Mouse (Mus musculus) retina, adult 2 months (tissue): ENCODE data around the gene Rasl10a.

ENCODE experiments used
- DNase-seq: peaks from one replicate; pipeline ENCODE4 v3.0.0-alpha.2; 2012; ENCODE audit warnings: low read depth, low spot score

Rasl10a gene

GRCm38 (mm10) chr11:5057856-5058641, at the start of gene Rasl10a:
Rasl10a (plus strand) TSS chr11:5058128.
- no peak for DNase-seq

DNA sequence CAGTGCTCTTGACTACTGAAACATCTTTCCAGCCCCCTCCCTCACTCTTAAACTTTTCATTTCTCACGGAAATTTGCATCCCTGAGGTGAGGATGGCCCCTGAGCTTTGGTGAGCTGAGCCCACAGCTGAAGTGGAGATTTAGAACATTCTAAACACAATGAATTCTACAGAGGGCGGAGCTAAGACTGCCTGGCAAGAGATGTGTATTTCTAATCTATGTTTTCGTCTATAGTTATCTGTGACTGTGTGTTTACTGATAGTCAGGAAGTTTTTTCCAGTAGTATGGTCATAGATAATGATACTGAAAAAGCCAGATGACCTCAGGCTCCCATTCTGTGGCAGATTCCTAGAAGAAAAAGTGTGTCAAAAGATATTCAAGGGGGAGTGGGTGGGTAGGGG, 49.1 kb upstream of the Rasl10a start:
- DNase-seq, result no peak

DNA sequence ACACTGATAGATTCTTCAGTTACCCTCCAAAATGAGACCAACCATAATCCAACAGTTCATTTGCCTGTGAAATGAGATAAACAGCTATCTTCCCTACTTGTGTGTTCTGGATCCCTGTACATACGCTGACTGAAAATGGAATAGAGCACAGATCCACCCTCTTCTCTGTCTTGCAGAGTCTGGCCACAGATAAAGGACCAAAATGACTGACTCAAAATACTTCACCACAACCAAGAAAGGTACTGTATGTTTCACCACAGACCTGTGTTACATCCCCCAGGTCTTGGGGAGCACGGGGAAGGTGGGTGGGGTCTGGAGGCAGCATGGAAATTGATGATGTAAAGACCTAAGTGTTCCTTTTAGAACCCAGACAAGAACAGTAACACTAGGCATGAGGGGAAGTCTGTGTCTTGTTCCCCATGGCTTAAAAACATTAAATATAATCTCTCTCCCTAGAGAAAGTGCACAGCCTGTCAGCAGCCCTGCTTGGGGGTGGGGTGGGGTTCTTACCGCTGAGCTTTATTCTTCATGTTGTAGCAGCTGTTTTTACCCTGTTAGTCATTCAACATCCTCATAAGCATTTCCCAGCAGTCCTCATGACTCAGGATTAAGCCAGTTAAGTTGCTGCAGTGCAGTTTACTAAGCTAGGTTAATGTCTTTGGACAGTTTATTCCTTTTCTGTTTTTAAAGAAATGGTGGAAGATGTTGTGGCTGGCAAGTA, 48.4 kb upstream of the Rasl10a start:
- DNase-seq, result no peak

DNA sequence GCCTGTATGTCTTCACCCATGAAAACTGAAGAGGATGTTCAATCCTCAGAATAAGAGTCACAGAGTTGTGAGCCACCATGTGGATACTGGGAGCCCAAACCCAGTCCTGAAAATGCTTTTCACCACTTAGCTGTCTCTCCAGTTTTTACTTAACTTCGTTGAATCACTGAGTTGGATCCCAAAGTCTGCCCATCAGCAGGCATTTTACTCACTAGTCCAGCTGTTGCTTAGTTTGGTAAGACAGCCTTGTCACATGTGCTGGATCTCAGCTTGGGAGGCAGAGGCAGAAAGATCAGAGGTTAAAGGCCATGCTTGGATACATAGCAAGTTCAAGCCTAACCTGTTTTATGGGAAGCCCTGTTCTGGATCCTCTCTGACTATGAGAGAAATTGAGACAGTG, 47.7 kb upstream of the Rasl10a start:
- no peak for DNase-seq

DNA sequence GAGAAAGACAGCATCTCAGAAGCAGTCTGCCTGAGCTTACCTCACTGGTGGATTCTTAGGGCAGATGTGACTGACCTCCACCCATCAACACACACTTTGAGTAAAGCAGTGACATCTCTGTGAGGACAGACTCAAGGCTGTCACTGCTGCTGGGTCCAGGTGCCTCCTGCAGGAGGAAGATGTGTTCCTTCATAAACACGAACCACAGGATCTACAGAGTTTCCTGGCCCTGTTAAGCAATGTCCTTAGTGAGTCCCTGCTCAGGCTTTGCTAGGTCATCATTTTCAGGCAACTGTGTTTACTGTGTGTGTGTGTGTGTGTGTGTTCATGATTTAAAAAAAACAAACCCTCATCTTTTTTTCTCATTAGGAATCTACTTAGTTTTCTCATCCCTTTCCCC, 46.4 kb upstream of the Rasl10a start:
- no peak for DNase-seq

DNA sequence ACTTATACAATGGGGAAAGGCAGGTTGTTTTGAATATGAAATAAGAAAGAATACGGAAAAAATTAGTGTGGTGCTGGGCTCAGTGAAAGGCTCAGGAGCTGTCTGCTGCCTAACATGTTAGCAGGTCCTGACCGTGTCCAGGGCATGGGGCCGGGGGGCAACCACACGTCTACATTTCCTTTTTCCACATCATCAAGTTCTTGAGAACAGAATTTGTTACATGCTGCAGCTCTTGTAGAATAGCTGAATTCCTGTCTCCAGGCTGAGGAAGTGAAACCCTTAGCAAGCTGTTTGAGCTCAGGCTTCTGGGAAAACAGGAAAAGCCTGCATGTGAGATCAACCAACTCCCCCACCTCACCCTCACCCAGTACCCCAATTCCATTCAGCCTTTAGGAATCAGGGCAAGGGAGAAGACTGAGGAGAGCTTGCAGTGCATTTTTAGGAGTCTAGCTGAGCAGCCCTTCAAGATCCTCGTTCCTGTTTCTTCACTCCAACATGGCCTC, 45.7 kb upstream of the Rasl10a start:
- DNase-seq, result no peak

- DNase-seq, result no peak
These were observed 42.2 kb upstream of the Rasl10a start for GRCm38 (mm10) chr11:5015720-5016119.

DNA sequence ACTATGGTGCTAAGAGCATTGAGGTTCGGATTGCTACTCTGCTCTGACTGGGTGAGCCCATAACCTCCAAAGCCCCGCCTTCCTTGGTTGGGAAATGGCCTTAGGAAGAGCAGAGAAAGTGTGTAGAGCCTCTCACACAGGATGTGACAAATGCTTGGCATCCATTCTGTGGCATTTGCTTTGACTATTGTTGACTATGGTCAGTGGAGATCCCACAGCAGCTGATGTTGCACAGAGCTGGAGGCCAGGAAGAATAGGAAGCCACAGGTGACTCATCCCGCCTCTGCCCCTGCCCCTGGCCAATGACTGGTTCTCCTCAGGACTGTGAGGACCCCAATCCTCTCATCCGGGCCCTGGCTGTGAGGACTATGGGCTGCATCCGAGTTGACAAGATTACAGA, 41.6 kb upstream of the Rasl10a start:
- DNase-seq, result no peak

DNA sequence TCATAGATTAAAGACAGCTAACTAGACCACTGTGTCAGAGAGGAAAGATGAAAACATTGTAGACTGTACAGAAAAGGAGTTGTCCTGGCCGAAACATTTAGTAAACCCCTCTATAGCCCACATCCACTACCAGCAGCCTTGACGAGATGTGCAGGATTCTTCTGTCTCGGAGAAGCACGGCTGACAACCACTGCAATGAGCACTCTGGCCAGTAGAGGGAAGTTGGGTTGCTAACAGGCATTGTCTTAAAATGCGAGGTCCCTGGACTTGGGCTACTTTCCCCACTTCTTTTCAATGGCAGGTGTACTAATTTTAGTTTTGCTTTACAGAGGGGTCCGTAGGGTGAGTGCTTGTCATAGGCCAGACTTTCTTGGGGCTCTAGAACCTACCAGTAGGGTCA, 40.4 kb upstream of the Rasl10a start:
- DNase-seq, result no peak

- DNase-seq, result no peak
These were observed 32.8 kb upstream of the Rasl10a start for GRCm38 (mm10) chr11:5025108-5025507.

DNA sequence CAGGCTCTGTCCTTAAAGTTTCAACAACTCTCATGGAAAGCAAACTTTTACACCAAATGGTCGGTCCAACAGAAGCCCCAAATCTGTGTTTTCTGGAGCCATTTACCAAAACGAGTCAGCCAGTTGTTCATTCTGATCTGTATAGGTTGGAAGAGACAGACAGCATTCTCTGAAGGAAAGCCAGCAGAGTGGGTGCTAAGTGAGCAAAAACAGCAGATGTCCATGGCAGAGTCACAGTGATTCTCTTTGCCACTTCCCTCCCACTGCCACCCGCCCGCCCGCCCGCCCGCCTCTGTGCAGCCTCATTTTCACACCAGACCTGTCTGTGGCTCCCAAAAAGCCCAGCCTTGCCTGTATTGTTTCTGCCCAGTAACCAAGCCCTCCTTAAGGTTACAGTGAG, 29.7 kb upstream of the Rasl10a start:
- no peak for DNase-seq

- no peak for DNase-seq
These were observed 25.2 kb upstream of the Rasl10a start for GRCm38 (mm10) chr11:5032706-5033105.

DNA sequence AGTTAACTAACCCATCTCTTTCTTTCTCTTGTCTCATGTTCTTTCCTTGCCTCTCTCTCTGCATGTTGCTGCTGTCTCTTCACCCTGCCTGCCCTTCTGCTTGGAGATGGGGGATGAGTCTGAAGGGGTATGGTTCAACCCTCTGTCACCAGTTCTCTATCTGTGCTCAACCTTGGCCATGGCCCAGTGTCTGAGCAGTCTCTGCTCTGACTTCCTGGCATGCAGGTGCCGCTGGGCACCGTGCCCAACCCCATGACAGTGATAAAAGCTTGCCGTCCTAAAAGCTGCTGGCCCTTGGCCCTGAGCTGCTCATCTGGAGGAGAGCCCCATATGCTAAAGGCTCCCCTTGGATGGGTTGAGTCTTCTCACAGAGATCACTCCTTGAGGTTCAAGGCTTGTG, 24.8 kb upstream of the Rasl10a start:
- no peak for DNase-seq

DNA sequence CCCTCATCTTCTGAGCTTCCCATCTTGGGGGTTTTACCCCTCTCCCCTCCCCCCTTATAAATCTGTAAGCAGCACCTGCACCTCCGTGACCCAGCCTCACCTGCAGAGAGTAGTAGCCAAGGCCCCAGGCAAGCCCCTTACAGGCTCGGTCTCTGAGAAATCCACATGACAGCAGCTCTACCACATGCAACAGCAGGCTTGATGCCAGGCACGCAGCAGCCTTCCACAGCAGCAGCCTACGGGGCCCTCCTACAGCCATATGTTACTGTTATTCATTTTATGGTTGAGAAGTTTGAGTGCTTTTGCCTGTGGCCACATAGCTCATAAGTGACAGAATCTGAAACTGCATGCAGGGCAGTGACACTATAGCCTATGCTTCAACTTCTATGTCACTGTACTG, 22.5 kb upstream of the Rasl10a start:
- no peak for DNase-seq

GRCm38 (mm10) chr11:5037146-5037854, 20.6 kb upstream of the Rasl10a start:
- DNase-seq, result no peak

DNA sequence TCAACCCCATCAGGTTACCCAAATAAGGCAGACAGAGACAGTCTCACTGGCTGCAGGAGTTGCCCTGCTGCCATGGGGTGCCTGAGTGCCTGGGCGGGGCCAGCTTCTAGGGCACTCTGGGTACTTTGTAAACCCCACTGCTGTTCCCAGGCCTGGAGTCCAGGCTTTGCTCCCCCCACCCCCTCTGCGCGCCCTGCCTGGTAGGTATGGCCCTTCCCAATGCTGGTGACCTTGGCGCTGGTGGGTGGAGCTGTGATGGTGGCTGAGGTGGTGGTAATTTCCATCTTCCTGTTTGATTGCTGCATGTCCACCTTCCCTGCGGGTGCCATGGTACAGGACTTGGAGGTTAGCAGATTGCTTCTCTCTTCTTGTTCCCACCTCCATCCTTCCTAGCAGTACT, 17.3 kb upstream of the Rasl10a start:
- no peak for DNase-seq

DNA sequence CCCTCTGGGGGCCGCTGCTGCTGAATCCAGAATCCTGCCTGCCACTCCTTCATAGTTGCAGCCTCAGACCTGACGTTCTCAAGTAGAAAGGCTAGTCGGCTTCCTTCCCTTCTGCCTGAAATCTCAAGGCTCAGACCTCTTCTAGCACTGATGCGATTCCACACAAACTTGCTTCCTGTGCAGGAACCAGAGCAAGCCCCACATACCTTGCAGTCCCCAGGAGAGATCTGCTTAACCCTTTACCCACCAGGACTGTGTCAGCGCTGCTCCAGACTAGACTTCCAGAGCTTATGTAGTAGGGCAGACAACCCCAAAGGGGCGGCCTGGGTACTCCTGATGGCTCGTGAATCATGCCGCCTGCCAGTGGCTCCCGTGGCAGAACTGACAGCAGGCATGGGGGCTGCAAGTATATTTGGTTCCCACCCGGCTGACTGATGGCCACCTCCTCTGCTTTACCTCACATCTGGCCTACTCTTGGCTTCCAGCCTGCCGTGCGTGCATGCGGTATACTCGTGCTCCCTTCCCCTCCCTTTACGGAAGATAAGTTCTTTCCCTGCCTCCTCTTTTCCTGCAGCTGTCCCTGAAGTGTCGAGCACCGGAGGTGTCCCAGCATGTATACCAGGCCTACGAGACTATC, 16.7 kb upstream of the Rasl10a start:
- no peak for DNase-seq

DNA sequence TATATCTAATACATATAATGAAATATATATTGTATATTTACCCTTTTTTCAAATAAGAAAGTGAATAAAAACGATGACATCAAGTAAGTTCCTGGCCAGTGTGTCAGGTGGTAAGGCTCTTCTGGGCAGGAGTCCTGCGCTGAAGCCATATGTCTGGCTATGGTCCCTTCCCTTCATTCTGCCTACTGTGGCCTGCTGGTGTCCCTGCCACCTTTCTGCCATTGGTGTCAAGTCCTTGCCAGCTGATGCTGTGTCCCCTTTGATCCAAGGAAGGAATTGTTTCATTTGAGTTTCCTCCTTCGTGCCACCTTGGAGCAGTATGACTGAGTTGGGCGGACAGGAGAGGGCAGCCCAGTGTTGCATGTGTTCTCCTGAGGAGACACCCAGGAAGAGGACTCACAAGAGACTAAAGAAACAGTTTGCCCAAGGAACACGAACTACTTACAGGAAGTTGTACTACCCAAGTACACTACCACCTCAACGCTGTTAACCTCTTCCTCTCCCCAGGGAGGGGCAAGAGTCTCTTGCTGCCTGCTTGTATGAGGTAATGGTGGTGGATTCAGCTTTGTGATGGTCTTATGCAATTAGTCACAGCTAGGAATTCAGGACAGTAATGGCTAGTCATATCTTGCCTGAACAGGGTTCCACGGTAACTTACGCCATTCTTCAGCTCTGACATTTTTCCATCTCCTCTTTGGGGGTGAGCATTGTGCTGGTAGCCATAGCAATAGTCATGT, 15.1 kb upstream of the Rasl10a start:
- no peak for DNase-seq

DNA sequence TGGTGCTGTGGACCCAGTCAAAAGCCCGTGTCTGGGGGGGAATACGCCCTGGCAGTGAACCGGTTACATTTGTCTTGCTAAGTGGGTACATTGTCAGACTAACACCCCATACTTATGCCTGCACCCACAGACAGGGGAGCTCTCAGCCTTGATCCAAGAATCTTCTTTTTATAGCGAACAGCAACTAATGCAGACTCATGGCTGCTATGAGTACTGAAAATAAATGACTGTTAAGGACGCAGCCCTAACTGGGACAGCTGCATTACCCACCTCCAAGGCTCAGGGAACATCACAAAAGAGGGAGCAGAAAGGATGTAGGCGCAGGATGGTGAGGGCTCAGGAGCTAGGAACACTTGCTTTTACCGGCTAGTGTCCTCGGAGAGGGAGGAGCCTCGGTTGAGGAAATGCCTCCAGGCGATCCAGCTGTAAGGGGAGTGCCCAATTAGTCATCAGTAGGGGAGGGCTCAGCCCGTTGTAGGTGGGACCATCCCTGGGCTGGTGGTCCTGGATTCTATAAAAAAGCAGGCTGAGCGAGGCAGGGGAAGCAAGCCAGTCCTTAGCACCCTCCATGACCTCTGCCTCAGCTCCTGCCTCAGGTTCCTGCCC, 11.5 kb upstream of the Rasl10a start:
- DNase-seq, result no peak

- no peak for DNase-seq
These were observed 6.3 kb upstream of the Rasl10a start for GRCm38 (mm10) chr11:5051629-5052028.
